Mouse (Mus musculus) kidney, postnatal 0 days (tissue): ENCODE results near the gene Oxct2b. TPM values are rescaled to one million over a fixed set of nuclear protein-coding genes. Genes with fewer than 3 reads are reported as not detected.

Source experiments
- ATAC-seq: fragments of 200-750 bp; cut with Nextera tagmentation; replicated peaks from 2 replicates; pipeline ENCODE4 v1.8.0; 2017; ENCODE audit warnings: low read depth, moderate number of reproducible peaks, moderate TSS enrichment, moderate library complexity; ENCODE audit not compliant: low FRiP score
- DNase-seq: peaks from one replicate; pipeline ENCODE4 v3.0.0-alpha.2; 2016; ENCODE audit warnings: low spot score
- H3K27ac ChIP-seq: fragments of 300-500 bp; sonication (generic); 2 replicates; pipeline ENCODE4 v1.5.1; 2014; ENCODE audit warnings: mild to moderate bottlenecking
- H3K27me3 ChIP-seq: fragments of 300-500 bp; sonication (generic); 2 replicates; pipeline ENCODE4 v1.6.1; 2014; ENCODE audit warnings: low read length, mixed read lengths; ENCODE audit not compliant: insufficient read depth
- H3K36me3 ChIP-seq: fragments of 300-500 bp; sonication (generic); 2 replicates; pipeline ENCODE4 v1.6.1; 2014; ENCODE audit warnings: low read length, mixed read lengths; ENCODE audit not compliant: insufficient read depth
- H3K4me1 ChIP-seq: fragments of 300-500 bp; sonication (generic); replicated peaks from 2 replicates; pipeline ENCODE4 v1.6.1; 2014; ENCODE audit warnings: antibody characterized with exemption, low read length, mixed read lengths; ENCODE audit not compliant: insufficient read depth
- H3K4me2 ChIP-seq: fragments of 300-500 bp; sonication (generic); 2 replicates; pipeline ENCODE4 v1.6.1; 2014; ENCODE audit warnings: mild to moderate bottlenecking, low read length, moderate library complexity, mixed read lengths
- H3K4me3 ChIP-seq: fragments of 300-500 bp; sonication (generic); replicated peaks from 2 replicates; pipeline ENCODE4 v1.5.1; 2014; ENCODE audit warnings: low read depth, low read length
- H3K9ac ChIP-seq: fragments of 300-500 bp; sonication (generic); 2 replicates; pipeline ENCODE4 v1.6.1; 2014; ENCODE audit warnings: low read depth, low read length
- H3K9me3 ChIP-seq: fragments of 300-500 bp; sonication (generic); replicated peaks from 2 replicates; pipeline ENCODE4 v1.6.1; 2016; ENCODE audit warnings: low read length, inconsistent platforms, mixed read lengths
- CTCF ChIP-seq: IDR thresholded peaks from 2 replicates; pipeline ENCODE4 v1.5.1; 2016; ENCODE audit warnings: antibody characterized with exemption, low read depth, mild to moderate bottlenecking, moderate library complexity
- WGBS: fragments of 180-500 bp; shearing (Covaris S2); extraction: QIAGEN DNeasy Blood & Tissue Kit; methylation state at CpG from one replicate; pipeline ENCODE4 v1.1.7; 2014; 5-methylcytosine and 5-hydroxymethylcytosine counted together
- polyA plus RNA-seq: library from polyadenylated mRNA; unstranded; fragments of >200 nt; fragmentation: Nextera tagmentation; extraction: Ambion mirVana; gene quantifications from 2 replicates; pipeline ENCODE4 v1.2.1, GENCODE M21; 2015

Oxct2b gene
- 0.17 and 0.20 TPM in 2 replicates for polyA plus RNA-seq

- peak within 1 kb of the TSS; percentile 55 for H3K4me2 ChIP-seq
- no peak within 1 kb of the TSS for H3K27ac ChIP-seq
- no peaks in the 10 kb centered on the region for H3K9me3 ChIP-seq
- H3K4me3 ChIP-seq: peak within 1 kb of the TSS; percentile 22
- no peak within 1 kb of the TSS for H3K9ac ChIP-seq
- ATAC-seq (peak; percentile 25), DNase-seq (peak; percentile 20)
- 7% methylated on average over 22 of the region's 22 CpGs for WGBS
- no peaks in the 10 kb centered on the region for H3K27me3 ChIP-seq
- no peak for TF ChIP-seq CTCF
- H3K4me1 ChIP-seq: no peaks in the 10 kb centered on the region
- no peaks in the 10 kb centered on the region for H3K36me3 ChIP-seq
Measured at GRCm38 (mm10) chr4:123116011-123116410, at the start of gene Oxct2b. Gene Oxct2b, plus strand, starts transcription at chr4:123116266.

GRCm38 (mm10) chr4:123068646-123069045, 47.4 kb upstream of the Oxct2b start:
- 81% methylated on average over 6 of the region's 6 CpGs for WGBS

GRCm38 (mm10) chr4:123071266-123071966, 44.6 kb upstream of the Oxct2b start:
- no peaks in the 10 kb centered on the region for H3K9me3 ChIP-seq
- TF ChIP-seq CTCF: peak; percentile 58
- H3K4me3 ChIP-seq: no peak overlapping the region
- DNase-seq (peak; percentile 65), ATAC-seq (no peak; the same call in 1 of the 2 replicates)
- no peaks in the 10 kb centered on the region for H3K36me3 ChIP-seq
- peak overlapping the region; percentile 37; the same call in 1 of the 2 replicates for H3K4me2 ChIP-seq
- no peaks in the 10 kb centered on the region for H3K4me1 ChIP-seq
- H3K27ac ChIP-seq: peak overlapping the region; percentile 25; the same call in 1 of the 2 replicates
- no peaks in the 10 kb centered on the region for H3K27me3 ChIP-seq
- WGBS: 6% methylated on average over 13 of the region's 13 CpGs
- no peak overlapping the region for H3K9ac ChIP-seq

More at GRCm38 (mm10) chr4:123068646-123069045, 47.4 kb upstream of the Oxct2b start:
- Histone ChIP-seq H3K4me3 (no peak overlapping the region), H3K4me2 (no peak overlapping the region), H3K4me1 (no peaks in the 10 kb centered on the region), H3K9me3 (no peaks in the 10 kb centered on the region), H3K36me3 (no peaks in the 10 kb centered on the region), H3K27ac (no peak overlapping the region), H3K9ac (no peak overlapping the region), H3K27me3 (no peaks in the 10 kb centered on the region)
- DNase-seq (no peak), ATAC-seq (no peak)
- TF ChIP-seq CTCF: no peak

GRCm38 (mm10) chr4:123076928-123077327, 39.1 kb upstream of the Oxct2b start:
- H3K27ac ChIP-seq: peak overlapping the region; percentile 77
- no peaks in the 10 kb centered on the region for H3K36me3 ChIP-seq
- no peaks in the 10 kb centered on the region for H3K9me3 ChIP-seq
- no peaks in the 10 kb centered on the region for H3K4me1 ChIP-seq
- TF ChIP-seq CTCF: no peak
- ATAC-seq: peak; percentile 89
- no peaks in the 10 kb centered on the region for H3K27me3 ChIP-seq
- H3K4me3 ChIP-seq: no peak overlapping the region
- H3K4me2 ChIP-seq: no peak overlapping the region
- DNase-seq: peak; percentile 53
- WGBS: 9% methylated on average over 8 of the region's 8 CpGs
- no peak overlapping the region for H3K9ac ChIP-seq

GRCm38 (mm10) chr4:123078231-123078630, 37.8 kb upstream of the Oxct2b start:
- no peaks in the 10 kb centered on the region for H3K4me1 ChIP-seq
- WGBS: 77% methylated on average over 4 of the region's 4 CpGs
- H3K9ac ChIP-seq: no peak overlapping the region
- no peak for TF ChIP-seq CTCF
- no peak overlapping the region for H3K4me2 ChIP-seq
- H3K36me3 ChIP-seq: no peaks in the 10 kb centered on the region
- no peak for DNase-seq
- no peaks in the 10 kb centered on the region for H3K27me3 ChIP-seq
- H3K27ac ChIP-seq: no peak overlapping the region
- no peaks in the 10 kb centered on the region for H3K9me3 ChIP-seq
- no peak overlapping the region for H3K4me3 ChIP-seq
- ATAC-seq: no peak

GRCm38 (mm10) chr4:123080791-123081190, 35.3 kb upstream of the Oxct2b start:
- H3K9ac ChIP-seq: no peak overlapping the region
- no peak for DNase-seq

More at GRCm38 (mm10) chr4:123080791-123081190, 35.3 kb upstream of the Oxct2b start:
- Histone ChIP-seq H3K4me1 (no peaks in the 10 kb centered on the region), H3K27me3 (no peaks in the 10 kb centered on the region), H3K4me3 (no peak overlapping the region), H3K4me2 (no peak overlapping the region), H3K27ac (no peak overlapping the region), H3K9me3 (no peaks in the 10 kb centered on the region), H3K36me3 (no peaks in the 10 kb centered on the region)
- no peak for ATAC-seq
- no peak for TF ChIP-seq CTCF
- 41% methylated on average over 13 of the region's 13 CpGs for WGBS
